Mouse (Mus musculus) brain, adult 2 months (tissue): ENCODE results near the gene Xkr7.

Experiments used
- DNase-seq: peaks from one replicate; pipeline ENCODE4 v3.0.0; 2011; ENCODE audit warnings: low read depth, low spot score

Gene Xkr7

GRCm38 (mm10) chr2:153031126-153032082, at the start of gene Xkr7:
Gene Xkr7 (plus strand): TSS chr2:153031852.
- DNase-seq: peak; percentile 85

- peak; percentile 75 for DNase-seq
These were observed 46.1 kb upstream of the Xkr7 start for GRCm38 (mm10) chr2:152985582-152985981.

- DNase-seq: no peak
These were observed 40.1 kb upstream of the Xkr7 start for GRCm38 (mm10) chr2:152991529-152991928.

GRCm38 (mm10) chr2:152997046-152997445, 34.6 kb upstream of the Xkr7 start:
- DNase-seq: no peak

- no peak for DNase-seq
These were observed 29.0 kb upstream of the Xkr7 start for GRCm38 (mm10) chr2:153002492-153003248.

GRCm38 (mm10) chr2:153003681-153004338, 27.8 kb upstream of the Xkr7 start:
- DNase-seq: no peak

GRCm38 (mm10) chr2:153005981-153006380, 25.7 kb upstream of the Xkr7 start:
- DNase-seq: no peak

GRCm38 (mm10) chr2:153009192-153009973, 22.3 kb upstream of the Xkr7 start:
- DNase-seq: peak; percentile 64

- DNase-seq: peak; percentile 88
These were observed 17.7 kb upstream of the Xkr7 start for GRCm38 (mm10) chr2:153013724-153014515.

- DNase-seq: peak; percentile 97
These were observed 16.7 kb upstream of the Xkr7 start, which contains the start of gene Pdrg1 for GRCm38 (mm10) chr2:153014758-153015593. Gene Pdrg1 (minus strand): TSS chr2:153015427.

GRCm38 (mm10) chr2:153015804-153016203, 15.8 kb upstream of the Xkr7 start:
- DNase-seq: peak; percentile 78

- DNase-seq: no peak
These were observed 14.9 kb upstream of the Xkr7 start for GRCm38 (mm10) chr2:153016786-153017185.

- DNase-seq: no peak
These were observed 12.3 kb upstream of the Xkr7 start for GRCm38 (mm10) chr2:153019355-153019754.

- DNase-seq: no peak
These were observed 10.5 kb upstream of the Xkr7 start for GRCm38 (mm10) chr2:153021163-153021562.

GRCm38 (mm10) chr2:153022855-153023254, 8.8 kb upstream of the Xkr7 start:
- peak; percentile 60 for DNase-seq

- no peak for DNase-seq
These were observed 5.6 kb upstream of the Xkr7 start for GRCm38 (mm10) chr2:153026052-153026451.

GRCm38 (mm10) chr2:153027501-153027900, 4.2 kb upstream of the Xkr7 start:
- peak; percentile 76 for DNase-seq

GRCm38 (mm10) chr2:153030422-153030821, 1.2 kb upstream of the Xkr7 start:
- no peak for DNase-seq
